Mouse (Mus musculus) neutrophil, adult 65 days (primary cell): ENCODE data around the gene Gm10306. TPM values are rescaled to one million over a fixed set of nuclear protein-coding genes. Genes with fewer than 3 reads are reported as not detected.

Source experiments
- total RNA-seq: library from RNA; stranded (reverse); gene quantifications from 2 replicates; pipeline ENCODE4 v1.2.4, GENCODE M21; 2023

Gene Gm10306
- not detected in 2 replicates for total RNA-seq

DNA sequence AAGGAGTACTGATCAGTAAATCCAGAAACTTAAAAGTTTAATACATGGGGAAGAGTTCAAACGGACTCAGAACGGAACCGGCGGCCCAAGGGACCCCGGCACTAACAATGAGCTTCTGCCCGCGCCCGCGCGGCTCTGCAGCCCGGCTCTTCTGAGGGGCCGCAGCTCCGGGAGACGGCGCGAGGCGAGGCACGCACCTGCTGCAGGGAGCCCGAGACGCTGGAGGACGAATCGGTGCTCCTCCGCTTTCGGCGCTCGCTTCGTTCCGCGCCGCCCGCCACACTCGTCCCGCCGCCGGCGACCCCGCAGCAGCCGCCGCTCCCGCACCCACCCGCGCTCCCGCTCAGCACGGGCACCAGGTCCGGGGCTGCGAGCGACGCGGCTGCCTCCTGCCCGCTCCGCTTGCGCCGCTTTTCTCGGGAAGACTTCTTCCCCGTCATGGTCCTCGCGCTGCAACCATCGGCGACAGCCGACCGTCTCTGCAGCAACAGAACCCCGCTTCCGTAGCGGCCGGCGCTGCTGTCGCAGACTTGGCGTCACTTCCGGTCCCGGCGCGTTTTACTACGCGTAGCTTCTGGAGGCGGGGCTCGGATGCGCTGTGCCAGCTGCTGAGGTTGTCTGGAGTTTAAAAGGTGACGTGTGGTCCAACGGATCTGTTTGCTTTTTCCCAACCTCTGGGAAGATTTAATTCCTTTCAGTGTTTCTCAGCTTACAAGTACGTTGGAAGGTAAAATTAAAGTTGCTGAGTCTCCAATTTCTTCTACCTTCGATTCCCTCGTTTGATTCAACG is at the start of gene Gm10306, which contains the start of gene Caap1:
TSS of gene Gm10306 (plus strand) at position 282 of the 790 bp plus-strand sequence.
TSS of gene Caap1 (minus strand) at position 532 of the 790 bp plus-strand sequence.

DNA sequence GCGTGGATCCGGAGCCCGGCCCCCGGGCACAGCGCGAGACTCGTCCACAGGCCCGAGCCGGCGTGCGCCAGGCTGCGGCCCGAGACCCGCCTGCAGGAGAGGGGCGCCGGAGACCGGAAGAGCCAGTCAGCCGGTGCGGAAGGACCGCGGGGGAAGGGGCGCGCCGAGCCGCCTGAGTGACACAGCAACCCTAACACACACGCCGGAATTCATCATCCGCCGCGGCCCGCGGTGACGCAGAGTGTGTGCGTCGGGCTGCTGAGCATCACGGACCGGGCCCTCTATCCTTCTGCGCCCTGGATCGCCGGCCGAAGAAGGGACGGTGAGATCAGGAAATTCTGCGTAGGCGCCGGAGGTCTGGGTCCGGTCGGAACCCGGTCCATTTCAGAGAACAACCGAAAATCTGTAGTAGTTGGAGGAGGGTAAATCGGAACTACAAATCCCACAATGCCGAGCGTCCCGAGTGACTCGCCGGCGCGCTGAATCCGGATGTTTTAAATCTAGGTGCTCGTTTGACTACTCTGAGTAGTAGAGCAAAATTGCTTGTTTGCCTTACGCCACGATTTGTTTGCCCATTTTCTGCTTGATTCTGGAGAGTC is 46.8 kb downstream of the Gm10306 start, which contains the start of gene Plaa:
TSS of gene Plaa (minus strand) at position 214 of the 599 bp plus-strand sequence.

Other genes with a start within 250 kb of the Gm10306 start
- gene Caap1, start 250 bp downstream of the Gm10306 start, total RNA-seq, result 5.6 TPM in 2 replicates
- gene Plaa, start 46.7 kb downstream of the Gm10306 start, total RNA-seq, result 50.1 and 60.0 TPM in 2 replicates
- 0.68 and 1.4 TPM in 2 replicates for gene Ift74, start 57.9 kb downstream of the Gm10306 start, total RNA-seq
- gene Lrrc19, start 93.6 kb downstream of the Gm10306 start, total RNA-seq, result not detected in 2 replicates
- 0.09 and 0.14 TPM in 2 replicates for gene Tek, start 182.7 kb downstream of the Gm10306 start, total RNA-seq